Comparison of ENCODE assay signal across 10 mouse cellular contexts in the genomic region with DNA sequence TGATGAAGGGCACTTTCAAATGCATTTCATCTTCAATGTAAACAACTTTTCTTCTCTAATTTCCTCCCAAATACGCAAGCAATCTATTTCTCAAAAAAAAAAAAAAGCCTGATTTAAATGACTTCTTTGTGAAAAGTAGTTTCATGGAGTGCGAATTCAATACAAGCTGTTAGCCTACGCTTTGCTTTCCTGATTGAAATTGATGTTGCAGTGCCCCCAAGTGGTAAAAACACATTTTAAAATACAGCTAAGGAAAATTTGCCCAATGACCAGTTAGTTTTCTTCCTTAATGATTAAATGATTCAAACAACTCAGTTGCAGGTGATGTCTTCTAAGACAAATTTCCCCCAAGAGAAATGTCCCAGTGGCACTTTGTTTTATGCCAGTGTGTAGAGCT. TPM values are rescaled to one million over a fixed set of nuclear protein-coding genes. Genes with fewer than 3 reads are reported as not detected.
DNase-seq lines count a peak whose midpoint lies in the region; TF ChIP-seq lines count a peak whose summit lies in the region.
"Had no signal": no experiment of that assay in that cellular context is flagged by ENCODE, and none has a peak within 500 bp of the region (broad histone marks: within the 10 kb centered on the region; RNA-seq: fewer than 3 reads in every experiment).

No protein-coding gene starts in this region.

- peak; percentile 64 for TF ChIP-seq RAD21 in CH12.LX (IDR thresholded peaks at IDR 0.05; ENCODE audit: low read depth, low read length)

- peak; percentile 28 for DNase-seq in cerebellum, adult 9-10 months
- DNase-seq in cerebellum, adult 11-12 months = no peak
- DNase-seq in layer of hippocampus, adult 9-10 months (ENCODE audit: low spot score) = peak; percentile 50
- DNase-seq in layer of hippocampus, postnatal 25 days (ENCODE audit: extremely low spot score in 1 of 2, low spot score in 1 of 2) = no peak
- DNase-seq in CH12.LX (ENCODE audit: extremely low read depth) = peak; percentile 28
- DNase-seq in induced T-regulatory cell, adult 2 months (ENCODE audit: low read depth) = peak; percentile 41
- no peak for DNase-seq in spleen, adult 12 weeks (ENCODE audit: low spot score)
- DNase-seq in heart, adult 11 months = no peak

- H3K27ac ChIP-seq in CH12.LX (ENCODE audit: insufficient read depth, low read depth) = no peak overlapping the region
- H3K27ac ChIP-seq: macrophage had no signal

- no peaks in the 10 kb centered on the region for H3K9me3 ChIP-seq in CH12.LX (replicated peaks; ENCODE audit: low read length)
- H3K9me3 ChIP-seq: G1E had no signal

- no peaks in the 10 kb centered on the region for H3K79me2 ChIP-seq in CH12.LX (replicated peaks; ENCODE audit: control insufficient read depth, extremely low read depth, insufficient read depth, poor library complexity, severe bottlenecking)

- no peaks in the 10 kb centered on the region for H3K36me3 ChIP-seq in CH12.LX (replicated peaks in 1 of 2; ENCODE audit: control insufficient read depth in 1 of 2, insufficient read depth in 1 of 2, low read length in 1 of 2)

- dilution Hi-C loops in CH12.LX (cut with MboI; ENCODE audit: extremely low pct_ligation_motif_present, extremely low pct_unique_long_range_greater_than_20kb, low sequenced_read_pairs) = no loop called here

- peak in 1 of 2 experiments; percentile 59; a peak in 2 of 4 replicates for TF ChIP-seq CTCF in CH12.LX (conservative IDR thresholded peaks at IDR 0.05 in 1 of 2, IDR thresholded peaks at IDR 0.05 in 1 of 2; ENCODE audit: low read depth in 2 of 2, low read length in 2 of 2)

- H3K9ac ChIP-seq in CH12.LX (ENCODE audit: insufficient read depth, low read depth) = no peak overlapping the region

- TF ChIP-seq POLR2A in CH12.LX (IDR thresholded peaks at IDR 0.05; ENCODE audit: low read depth, low read length) = no peak

- in situ Hi-C loops in CH12.LX (cut with MboI; ENCODE audit: low pct_ligation_motif_present, low pct_unique_long_range_greater_than_20kb, low sequenced_read_pairs) = no loop called here

- H3K27me3 ChIP-seq in CH12.LX (replicated peaks) = no peaks in the 10 kb centered on the region

- TF ChIP-seq EP300 in CH12.LX (IDR thresholded peaks at IDR 0.05; ENCODE audit: low read length) = no peak

- H3K4me3 ChIP-seq in CH12.LX (replicated peaks in 1 of 3; ENCODE audit: low read depth in 2 of 3, low read length in 2 of 3, poor library complexity in 1 of 3) = no peak overlapping the region

- H3K4me2 ChIP-seq in CH12.LX (ENCODE audit: insufficient read depth, low read depth, poor library complexity, severe bottlenecking) = no peak overlapping the region

- H3K4me1 ChIP-seq in CH12.LX (ENCODE audit: control insufficient read depth in 1 of 2, insufficient read depth in 2 of 2) = no peaks in the 10 kb centered on the region

TF ChIP-seq in CH12.LX, 34 proteins besides CTCF, POLR2A, EP300 and RAD21:
- TF ChIP-seq MAX (IDR thresholded peaks at IDR 0.05; ENCODE audit: low read length) (no peak), SMC3 (IDR thresholded peaks at IDR 0.05; ENCODE audit: low read depth, low read length) (peak; percentile 28), ETS1 (conservative IDR thresholded peaks at IDR 0.05; ENCODE audit: low read depth, low read length) (no peak), SIN3A (IDR thresholded peaks at IDR 0.05; ENCODE audit: low read length) (no peak), MYC (IDR thresholded peaks at IDR 0.05; ENCODE audit: low read depth, low read length) (no peak), MAZ (IDR thresholded peaks at IDR 0.05; ENCODE audit: low read depth, low read length) (no peak), CHD1 (IDR thresholded peaks at IDR 0.05; ENCODE audit: low read depth, low read length) (no peak), TCF12 (IDR thresholded peaks at IDR 0.05; ENCODE audit: low read depth, low read length) (no peak), HCFC1 (IDR thresholded peaks at IDR 0.05; ENCODE audit: low read depth, low read length) (no peak)

RNA-seq across cellular contexts. Expression of gene Apool, which starts 37.3 kb away (rescaled TPM):
- total RNA-seq in layer of hippocampus, postnatal 25 days (2021) = 1 to 10 TPM; 5.4 to 5.7 TPM
- total RNA-seq in CH12.LX (2012; rRNA removed) = 27.6 and 27.9 TPM in 2 replicates
- 58.0 and 69.7 TPM in 2 replicates for total RNA-seq in CH12.LX (2014; rRNA removed)
- 28.0 and 31.3 TPM in 2 replicates for polyA plus RNA-seq in CH12.LX (2012; ENCODE audit: insufficient read length, low read depth)

RNA-seq across cellular contexts. Expression of gene Satl1, which starts 58.2 kb away (rescaled TPM):
- total RNA-seq in layer of hippocampus, postnatal 25 days (2021) = not detected
- total RNA-seq in CH12.LX (2012; rRNA removed) (not detected in 2 replicates), CH12.LX (2014; rRNA removed) (not detected in 2 replicates)
- not detected in 2 replicates for polyA plus RNA-seq in CH12.LX (2012; ENCODE audit: insufficient read length, low read depth)
- total RNA-seq: G1E had no signal
- polyA plus RNA-seq: G1E, macrophage had no signal

Comparison
In these comparisons a context has a peak if more than half of its experiments do, and no peak if none do; other contexts are left out.
1. DNase-seq: peak in cerebellum, adult 9-10 months (single experiment), layer of hippocampus, adult 9-10 months (single experiment), CH12.LX (single experiment) and induced T-regulatory cell, adult 2 months (single experiment); none in cerebellum, adult 11-12 months (single experiment), layer of hippocampus, postnatal 25 days (0 of 2), spleen, adult 12 weeks (single experiment) and heart, adult 11 months (single experiment).
2. RNA of gene Apool, which starts 37.3 kb away (total RNA-seq): 27.6 to 69.7 TPM in CH12.LX; 5.4 to 5.7 TPM in layer of hippocampus, postnatal 25 days; every median in the first group is over 4 times any median in the second.